Mouse (Mus musculus) limb, embryonic 14.5 days (tissue): ENCODE results near the gene Vash2. TPM values are rescaled to one million over a fixed set of nuclear protein-coding genes. Genes with fewer than 3 reads are reported as not detected.
"Not testable (repeated sequence)": the region's sequence is repeated elsewhere in the genome, so short reads cannot be mapped to it uniquely, and the experiment has no call there.

Experiments
- ATAC-seq: fragments of 200-750 bp; cut with Nextera tagmentation; 2 replicates; pipeline ENCODE4 v1.8.0; 2017; ENCODE audit warnings: low read depth, moderate number of reproducible peaks, moderate TSS enrichment; ENCODE audit not compliant: low FRiP score
- DNase-seq: peaks from one replicate; pipeline ENCODE4 v3.0.0-alpha.2; 2015; ENCODE audit warnings: low spot score
- H3K27ac ChIP-seq: fragments of 300-500 bp; sonication (generic); replicated peaks from 2 replicates; pipeline ENCODE4 v1.5.1; 2014; ENCODE audit warnings: low read depth, mild to moderate bottlenecking, low read length, moderate library complexity, mixed read lengths
- H3K27me3 ChIP-seq: fragments of 300-500 bp; sonication (generic); 2 replicates; pipeline ENCODE4 v1.6.1; 2014; ENCODE audit warnings: low read length, mixed read lengths; ENCODE audit not compliant: control insufficient read depth, insufficient read depth
- H3K36me3 ChIP-seq: fragments of 300-500 bp; sonication (generic); 2 replicates; pipeline ENCODE4 v1.6.1; 2014; ENCODE audit warnings: mild to moderate bottlenecking, low read length, moderate library complexity, mixed read lengths; ENCODE audit not compliant: control insufficient read depth, insufficient read depth
- H3K4me1 ChIP-seq: fragments of 300-500 bp; sonication (generic); 2 replicates; pipeline ENCODE4 v1.6.1; 2014; ENCODE audit warnings: antibody characterized with exemption, low read length, mixed read lengths; ENCODE audit not compliant: control insufficient read depth, insufficient read depth
- H3K4me2 ChIP-seq: fragments of 300-500 bp; sonication (generic); replicated peaks from 2 replicates; pipeline ENCODE4 v1.6.1; 2014; ENCODE audit warnings: low read depth, mild to moderate bottlenecking, low read length, moderate library complexity; ENCODE audit not compliant: severe bottlenecking
- H3K4me3 ChIP-seq: fragments of 300-500 bp; sonication (generic); replicated peaks from 2 replicates; pipeline ENCODE4 v1.5.1; 2014; ENCODE audit warnings: low read length
- H3K9ac ChIP-seq: fragments of 300-500 bp; sonication (generic); 2 replicates; pipeline ENCODE4 v1.6.1; 2014; ENCODE audit warnings: mild to moderate bottlenecking, low read depth, low read length, moderate library complexity; ENCODE audit not compliant: severe bottlenecking
- H3K9me3 ChIP-seq: fragments of 300-500 bp; sonication (generic); 2 replicates; pipeline ENCODE4 v1.6.1; 2016; ENCODE audit warnings: low read length; ENCODE audit not compliant: control insufficient read depth
- POLR2A ChIP-seq: fragments of 200-500 bp; IDR thresholded peaks from 2 replicates; pipeline ENCODE4 v1.8.0; 2012; ENCODE audit warnings: inconsistent platforms, mild to moderate bottlenecking, moderate library complexity, borderline replicate concordance; ENCODE audit not compliant: insufficient read depth, insufficient read length; ENCODE audit errors: extremely low read depth
- WGBS: fragments of 180-500 bp; shearing (Covaris S2); extraction: QIAGEN DNeasy Blood & Tissue Kit; methylation state at CpG from one replicate; pipeline ENCODE4 v1.1.7; 2014; 5-methylcytosine and 5-hydroxymethylcytosine counted together
- polyA plus RNA-seq, 2 experiments: library from polyadenylated mRNA; depleted of rRNA in 1 of 2; stranded (reverse) in 1 of 2; unstranded in 1 of 2; fragments of >200 nt; fragmentation: Nextera tagmentation in 1 of 2; extraction: Ambion mirVana in 1 of 2; gene quantifications; 2 replicates each; pipeline versions ENCODE4 v1.2.1 to v1.2.3; 2012 to 2014

Vash2 gene
- polyA plus RNA-seq, 2 experiments, result 40.1 to 64.7 TPM

GRCm38 (mm10) chr1:190927311-190927710 lies 51.8 kb downstream of the Vash2 start:
- no peak for DNase-seq
- Histone ChIP-seq H3K9ac (no peak overlapping the region), H3K9me3 (no peaks in the 10 kb centered on the region), H3K4me3 (peak overlapping the region; percentile 74; the same call in 1 of the 2 replicates), H3K4me2 (peak overlapping the region; percentile 52; the same call in 1 of the 2 replicates), H3K4me1 (peaks cover 17% of the 10 kb centered on the region), H3K27me3 (no peaks in the 10 kb centered on the region), H3K36me3 (no peaks in the 10 kb centered on the region), H3K27ac (no peak overlapping the region)
- no peak for ATAC-seq
- no peak for TF ChIP-seq POLR2A
- 84% methylated on average over 3 of the region's 3 CpGs for WGBS

DNA sequence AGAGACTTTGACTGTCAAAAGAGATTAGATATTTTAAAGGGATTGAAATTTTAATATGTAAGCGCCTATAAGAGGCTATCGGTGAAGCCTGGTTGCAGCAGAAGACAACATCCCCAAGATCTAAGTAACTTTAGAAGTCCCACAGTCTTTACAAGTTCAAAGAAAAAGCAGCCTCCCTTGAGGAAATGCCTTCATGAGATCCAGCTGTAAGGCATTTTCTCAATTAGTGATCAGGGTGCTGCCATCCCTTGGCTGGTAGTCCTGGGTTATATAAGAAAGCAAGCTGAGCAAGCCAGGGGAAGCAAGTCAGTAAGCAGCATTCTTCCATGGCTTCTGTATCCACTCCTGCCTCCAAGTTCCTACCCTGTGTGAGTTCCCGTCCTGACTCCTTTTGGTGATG lies 54.3 kb downstream of the Vash2 start, which contains the start of gene Angel2:
Angel2 (plus strand) TSS at position 301 of the 400 bp plus-strand sequence.
- H3K27me3 ChIP-seq, H3K9ac ChIP-seq, DNase-seq, ATAC-seq, H3K4me2 ChIP-seq, H3K27ac ChIP-seq, H3K36me3 ChIP-seq, H3K9me3 ChIP-seq, H3K4me3 ChIP-seq: not testable (repeated sequence)
- 75% methylated on average over 3 of the region's 3 CpGs for WGBS
- peaks cover 12% of the 10 kb centered on the region; the same call in 1 of the 2 replicates for H3K4me1 ChIP-seq

- Histone ChIP-seq H3K27me3 (no peaks in the 10 kb centered on the region), H3K4me2 (no peak overlapping the region), H3K9me3 (no peaks in the 10 kb centered on the region), H3K36me3 (no peaks in the 10 kb centered on the region), H3K27ac (no peak overlapping the region), H3K4me3 (no peak overlapping the region), H3K9ac (no peak overlapping the region), H3K4me1 (no peaks in the 10 kb centered on the region)
- WGBS, result 66% methylated on average over 8 of the region's 8 CpGs
- ATAC-seq (no peak), DNase-seq (no peak)
- no peak for TF ChIP-seq POLR2A
Observed at GRCm38 (mm10) chr1:190919725-190920469, 59.2 kb downstream of the Vash2 start.

- DNase-seq (no peak), ATAC-seq (no peak)
- Histone ChIP-seq H3K4me3 (no peak overlapping the region), H3K27ac (no peak overlapping the region), H3K27me3 (no peaks in the 10 kb centered on the region), H3K36me3 (no peaks in the 10 kb centered on the region), H3K9me3 (no peaks in the 10 kb centered on the region), H3K9ac (no peak overlapping the region), H3K4me2 (no peak overlapping the region), H3K4me1 (no peaks in the 10 kb centered on the region)
- no peak for TF ChIP-seq POLR2A
- WGBS, result 68% methylated on average over 7 of the region's 7 CpGs
Observed at GRCm38 (mm10) chr1:190918938-190919337, 60.2 kb downstream of the Vash2 start.

DNA sequence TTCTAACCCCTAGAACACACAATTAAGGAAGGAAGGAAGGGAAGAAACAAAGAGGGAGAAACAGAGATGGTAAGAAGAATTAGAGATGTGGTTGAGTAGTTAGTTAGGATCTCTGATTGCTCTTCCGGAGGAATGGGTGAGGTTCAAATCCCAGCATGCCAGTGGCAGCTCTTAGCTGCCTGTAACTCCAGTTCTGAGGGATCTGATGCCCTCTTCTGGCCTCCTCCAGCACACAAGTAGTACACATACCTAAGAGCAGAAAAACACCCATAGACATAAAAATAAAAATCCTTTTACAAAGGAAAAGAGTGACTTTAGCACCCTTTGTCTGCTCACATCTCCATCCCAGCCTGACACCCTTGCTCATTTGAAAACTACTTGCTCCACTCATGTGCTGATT lies 66.5 kb downstream of the Vash2 start:
- Histone ChIP-seq H3K27ac (no peak overlapping the region), H3K4me2 (no peak overlapping the region), H3K9ac (no peak overlapping the region), H3K4me1 (peaks cover 15% of the 10 kb centered on the region), H3K4me3 (no peak overlapping the region), H3K36me3 (no peaks in the 10 kb centered on the region), H3K9me3 (no peaks in the 10 kb centered on the region), H3K27me3 (no peaks in the 10 kb centered on the region)
- ATAC-seq (no peak), DNase-seq (no peak)
- no peak for TF ChIP-seq POLR2A
- WGBS, result 58% methylated on average over 1 of the region's 1 CpGs
